12 mouse cellular contexts compared by ENCODE assay signal in genomic region chr5:109924936-109925335, GRCm38 (mm10).
"Had no signal": no experiment of that assay in that cellular context is flagged by ENCODE, and none has a peak within 500 bp of the region (broad histone marks: within the 10 kb centered on the region; RNA-seq: fewer than 3 reads in every experiment).

No protein-coding gene starts in this region.

- H3K9me3 ChIP-seq: kidney, embryonic 15.5 days; limb, embryonic 12.5 days; midbrain, embryonic 15.5 days had no signal

- ATAC-seq: midbrain, embryonic 15.5 days had no signal

- DNase-seq: kidney, adult 2 months; kidney, postnatal 14 days; lung, adult 18-20 months; lung, postnatal 36 days; right cerebral cortex, adult 18-20 months; right cerebral cortex, postnatal 25 days; thymus, postnatal 36 days had no signal

- H3K9ac ChIP-seq: liver, embryonic 14.5 days had no signal

- H3K27me3 ChIP-seq: kidney, embryonic 15.5 days; limb, embryonic 12.5 days; midbrain, embryonic 15.5 days had no signal

- H3K27ac ChIP-seq: left cerebral cortex, adult 2 months; limb, embryonic 12.5 days; liver, embryonic 14.5 days; midbrain, embryonic 15.5 days had no signal

- H3K36me3 ChIP-seq: limb, embryonic 12.5 days; midbrain, embryonic 15.5 days had no signal
